Mouse (Mus musculus) liver, adult 2 months (tissue): ENCODE results near the gene Pigo. TPM values are rescaled to one million over a fixed set of nuclear protein-coding genes. Genes with fewer than 3 reads are reported as not detected.

Experiments
- DNase-seq: peaks from one replicate; pipeline ENCODE4 v3.0.0-alpha.2; 2011; ENCODE audit warnings: low read depth, low spot score; ENCODE audit errors: extremely low read depth
- H3K27ac ChIP-seq: fragments of 200-500 bp; replicated peaks from 2 replicates; pipeline ENCODE4 v1.5.1; 2012; ENCODE audit warnings: low read depth, mild to moderate bottlenecking, control low read depth, inconsistent platforms, low read length; ENCODE audit not compliant: insufficient read depth
- H3K27me3 ChIP-seq: fragments of 200-500 bp; 2 replicates; pipeline ENCODE4 v1.6.1; 2012; ENCODE audit warnings: mild to moderate bottlenecking, moderate library complexity, low read length, inconsistent platforms; ENCODE audit not compliant: control insufficient read depth, insufficient read depth
- H3K36me3 ChIP-seq: fragments of 200-500 bp; 2 replicates; pipeline ENCODE4 v1.6.1; 2012; ENCODE audit warnings: low read length, inconsistent platforms; ENCODE audit not compliant: control insufficient read depth, insufficient read depth
- H3K4me1 ChIP-seq: fragments of 200-500 bp; 2 replicates; pipeline ENCODE4 v1.6.1; 2011; ENCODE audit warnings: low read length; ENCODE audit not compliant: control insufficient read depth, insufficient read depth
- H3K4me3 ChIP-seq: fragments of 200-500 bp; 2 replicates; pipeline ENCODE4 v1.5.1; 2011; ENCODE audit warnings: low read depth, mild to moderate bottlenecking, control low read depth, low read length, moderate library complexity; ENCODE audit not compliant: insufficient read depth
- H3K79me2 ChIP-seq: fragments of 200-500 bp; 2 replicates; pipeline ENCODE4 v1.6.1; 2012; ENCODE audit warnings: inconsistent platforms, mild to moderate bottlenecking, low read length, moderate library complexity; ENCODE audit not compliant: control insufficient read depth, insufficient read depth
- H3K9ac ChIP-seq: fragments of 200-500 bp; 2 replicates; pipeline ENCODE4 v1.6.1; 2012; ENCODE audit warnings: low read depth, mild to moderate bottlenecking, control low read depth, inconsistent platforms, low read length
- CTCF ChIP-seq: fragments of 200-500 bp; IDR thresholded peaks from 2 replicates; pipeline ENCODE4 v1.5.1; 2011; ENCODE audit warnings: low read depth, low read length, control low read depth
- POLR2A ChIP-seq: fragments of 200-500 bp; IDR thresholded peaks from 2 replicates; pipeline ENCODE4 v1.6.1; 2011; ENCODE audit warnings: low read length, control low read depth; ENCODE audit not compliant: insufficient read depth; ENCODE audit errors: extremely low read depth
- WGBS: fragments of 180-500 bp; shearing (Covaris S2); methylation state at CpG from one replicate; pipeline ENCODE4 v1.1.7; 2018; 5-methylcytosine and 5-hydroxymethylcytosine counted together
- polyA plus RNA-seq: library from polyadenylated mRNA; depleted of rRNA; stranded (reverse); fragments of >200 nt; gene quantifications from 2 replicates; pipeline ENCODE4 v1.2.3, GENCODE M21; 2012
- total RNA-seq: library from RNA; depleted of rRNA; stranded (reverse); fragments of >200 nt; gene quantifications from 2 replicates; pipeline ENCODE4 v1.2.3, GENCODE M21; 2014

The Pigo gene
- total and polyA plus RNA-seq, 2 experiments: 6.9 to 14.0 TPM

- under 1% methylated on average over 33 of the region's 33 CpGs for WGBS
- peak within 1 kb of the TSS; percentile 53 for H3K27ac ChIP-seq
- H3K36me3 ChIP-seq: no peaks in the 10 kb centered on the region
Measured at GRCm38 (mm10) chr4:43045659-43046302, 20.2 kb upstream of the Pigo start, which contains the start of gene Fam214b. Gene Fam214b (minus strand): TSS chr4:43046220.

GRCm38 (mm10) chr4:43045285-43045658 lies 19.7 kb upstream of the Pigo start:
- WGBS: 10% methylated on average over 13 of the region's 13 CpGs
- DNase-seq: no peak
- Histone ChIP-seq H3K36me3 (no peaks in the 10 kb centered on the region), H3K4me3 (peak overlapping the region; percentile 43), H3K79me2 (no peaks in the 10 kb centered on the region), H3K27me3 (no peaks in the 10 kb centered on the region), H3K27ac (peak overlapping the region; percentile 46), H3K9ac (peak overlapping the region; percentile 61), H3K4me1 (peaks cover 9% of the 10 kb centered on the region; the same call in 1 of the 2 replicates)
- TF ChIP-seq POLR2A (no peak), CTCF (no peak)

More at GRCm38 (mm10) chr4:43045659-43046302, 20.2 kb upstream of the Pigo start, which contains the start of gene Fam214b:
- peak; percentile 97 for DNase-seq
- Histone ChIP-seq H3K27me3 (no peaks in the 10 kb centered on the region), H3K79me2 (no peaks in the 10 kb centered on the region), H3K4me3 (peak within 1 kb of the TSS; percentile 60), H3K9ac (peak within 1 kb of the TSS; percentile 69), H3K4me1 (peaks cover 9% of the 10 kb centered on the region; the same call in 1 of the 2 replicates)
- TF ChIP-seq POLR2A (0 out of 2 replicates have a peak, but pooled peaks have one; percentile 35), CTCF (no peak)

GRCm38 (mm10) chr4:43044673-43045072 lies 19.1 kb upstream of the Pigo start:
- TF ChIP-seq POLR2A: no peak
- TF ChIP-seq CTCF: no peak
- Histone ChIP-seq H3K4me1 (peaks cover 10% of the 10 kb centered on the region; the same call in 1 of the 2 replicates), H3K27ac (peak overlapping the region; percentile 46), H3K9ac (peak overlapping the region; percentile 61; the same call in 1 of the 2 replicates), H3K79me2 (no peaks in the 10 kb centered on the region), H3K36me3 (no peaks in the 10 kb centered on the region), H3K27me3 (no peaks in the 10 kb centered on the region), H3K4me3 (0 out of 2 replicates have a peak overlapping the region, but pooled peaks have one; percentile 1)
- WGBS: 50% methylated on average over 4 of the region's 4 CpGs
- DNase-seq: no peak

GRCm38 (mm10) chr4:43043644-43044357 lies 18.2 kb upstream of the Pigo start:
- TF ChIP-seq CTCF (no peak), POLR2A (no peak)
- Histone ChIP-seq H3K4me3 (no peak overlapping the region), H3K27me3 (no peaks in the 10 kb centered on the region), H3K79me2 (no peaks in the 10 kb centered on the region), H3K9ac (no peak overlapping the region), H3K27ac (peak overlapping the region; percentile 32), H3K4me1 (peaks cover 17% of the 10 kb centered on the region), H3K36me3 (no peaks in the 10 kb centered on the region)
- no peak for DNase-seq
- 47% methylated on average over 7 of the region's 7 CpGs for WGBS

GRCm38 (mm10) chr4:43040881-43041547 lies 15.4 kb upstream of the Pigo start:
- H3K27me3 ChIP-seq: no peaks in the 10 kb centered on the region
- H3K79me2 ChIP-seq: no peaks in the 10 kb centered on the region
- no peak overlapping the region for H3K4me3 ChIP-seq
- 64% methylated on average over 9 of the region's 9 CpGs for WGBS
- H3K36me3 ChIP-seq: no peaks in the 10 kb centered on the region
- no peak for DNase-seq
- TF ChIP-seq POLR2A (no peak), CTCF (no peak)
- peaks cover 17% of the 10 kb centered on the region for H3K4me1 ChIP-seq
- no peak overlapping the region for H3K9ac ChIP-seq
- H3K27ac ChIP-seq: no peak overlapping the region
